Comparison of ENCODE assay signal across 8 mouse cellular contexts in genomic region chr10:59322271-59322670, GRCm38 (mm10). TPM values are rescaled to one million over a fixed set of nuclear protein-coding genes. Genes with fewer than 3 reads are reported as not detected.
DNase-seq lines count a peak whose midpoint lies in the region; ATAC-seq and TF ChIP-seq lines count a peak whose summit lies in the region.

No protein-coding gene starts in this region.

- peak overlapping the region; percentile 86 for H3K4me3 ChIP-seq in heart, embryonic 10.5 days
- peak overlapping the region; percentile 93 for H3K4me3 ChIP-seq in E14TG2a.4 (replicated peaks; ENCODE audit: low read length)
- no peak overlapping the region for H3K4me3 ChIP-seq in hindbrain, embryonic 11.5 days (ENCODE audit: low read depth, low read length)
- peak overlapping the region; percentile 88 for H3K4me3 ChIP-seq in midbrain, embryonic 10.5 days

- no peak for DNase-seq in heart, embryonic 10.5 days (ENCODE audit: low spot score)
- DNase-seq in heart, adult 9 months (ENCODE audit: low spot score in 2 of 2) = no peak
- DNase-seq in hindbrain, embryonic 11.5 days (ENCODE audit: low spot score) = peak; percentile 24
- DNase-seq in midbrain, embryonic 10.5 days (ENCODE audit: low spot score) = peak; percentile 20
- no peak for DNase-seq in gastrocnemius, postnatal 36 days
- DNase-seq in thymus, postnatal 14 days = no peak
- no peak for DNase-seq in adrenal gland, postnatal 4 days (ENCODE audit: low spot score in 2 of 2)

- no peak overlapping the region for H3K9ac ChIP-seq in hindbrain, embryonic 11.5 days (ENCODE audit: low read depth, low read length)

- peaks cover 26% of the 10 kb centered on the region for H3K4me1 ChIP-seq in heart, embryonic 10.5 days
- peaks cover 25% of the 10 kb centered on the region for H3K4me1 ChIP-seq in E14TG2a.4 (replicated peaks; ENCODE audit: low read depth, low read length)
- H3K4me1 ChIP-seq in hindbrain, embryonic 11.5 days (replicated peaks; ENCODE audit: control insufficient read depth, insufficient read depth, low read length) = no peaks in the 10 kb centered on the region
- H3K4me1 ChIP-seq in midbrain, embryonic 10.5 days = peaks cover 35% of the 10 kb centered on the region

- no peaks in the 10 kb centered on the region for H3K27me3 ChIP-seq in heart, embryonic 10.5 days (ENCODE audit: insufficient read depth, poor library complexity, severe bottlenecking)
- H3K27me3 ChIP-seq in E14TG2a.4 (ENCODE audit: insufficient read depth, low read length) = peaks cover 3% of the 10 kb centered on the region; the same call in 1 of the 2 replicates
- H3K27me3 ChIP-seq in hindbrain, embryonic 11.5 days (ENCODE audit: control insufficient read depth, insufficient read depth, low read length) = no peaks in the 10 kb centered on the region
- no peaks in the 10 kb centered on the region for H3K27me3 ChIP-seq in midbrain, embryonic 10.5 days (ENCODE audit: low read depth, poor library complexity, severe bottlenecking)

- peak overlapping the region; percentile 98 for H3K27ac ChIP-seq in heart, embryonic 10.5 days
- H3K27ac ChIP-seq in hindbrain, embryonic 11.5 days (ENCODE audit: low read depth, low read length) = peak overlapping the region; percentile 47
- peak overlapping the region; percentile 98 for H3K27ac ChIP-seq in midbrain, embryonic 10.5 days (replicated peaks)

- TF ChIP-seq CTCF in E14TG2a.4 (conservative IDR thresholded peaks at IDR 0.05; ENCODE audit: low read length) = no peak

- H3K4me2 ChIP-seq in hindbrain, embryonic 11.5 days (replicated peaks; ENCODE audit: low read depth, low read length) = no peak overlapping the region

- 51% methylated on average over 4 of the region's 4 CpGs for WGBS in heart, embryonic 10.5 days
- WGBS in hindbrain, embryonic 11.5 days = 59% methylated on average over 4 of the region's 4 CpGs
- WGBS in midbrain, embryonic 10.5 days = 59% methylated on average over 4 of the region's 4 CpGs

- 0 out of 2 replicates have a peak, but pooled peaks cover 3% of the 10 kb centered on the region for H3K36me3 ChIP-seq in heart, embryonic 10.5 days
- H3K36me3 ChIP-seq in E14TG2a.4 (ENCODE audit: insufficient read depth, low read length) = no peaks in the 10 kb centered on the region
- no peaks in the 10 kb centered on the region for H3K36me3 ChIP-seq in hindbrain, embryonic 11.5 days (ENCODE audit: control insufficient read depth, insufficient read depth, low read length)
- H3K36me3 ChIP-seq in midbrain, embryonic 10.5 days = no peaks in the 10 kb centered on the region

- H3K9me3 ChIP-seq in heart, embryonic 10.5 days = no peaks in the 10 kb centered on the region
- no peaks in the 10 kb centered on the region for H3K9me3 ChIP-seq in E14TG2a.4 (ENCODE audit: low read length)
- no peaks in the 10 kb centered on the region for H3K9me3 ChIP-seq in hindbrain, embryonic 11.5 days (ENCODE audit: control insufficient read depth, low read length)
- H3K9me3 ChIP-seq in midbrain, embryonic 10.5 days (replicated peaks) = no peaks in the 10 kb centered on the region

- intact Hi-C loops in gastrocnemius, postnatal 36 days (cut with DNase I) = no loop called here

- no peak for ATAC-seq in hindbrain, embryonic 11.5 days (ENCODE audit: low FRiP score)

RNA-seq across cellular contexts. Expression of gene P4ha1, which starts 0.8 kb away (rescaled TPM):
- 55.0 and 66.4 TPM in 2 replicates for polyA plus RNA-seq in heart, embryonic 10.5 days (2016; fragmentation: Nextera tagmentation; extraction: Ambion mirVana)
- 44.6 and 51.6 TPM in 2 replicates for polyA plus RNA-seq in hindbrain, embryonic 11.5 days (2014; fragmentation: Nextera tagmentation; extraction: Ambion mirVana)
- polyA plus RNA-seq in midbrain, embryonic 10.5 days (2016; fragmentation: Nextera tagmentation; extraction: Ambion mirVana) = 39.6 and 50.9 TPM in 2 replicates
- 10 to 100 TPM; 21.9 to 31.7 TPM for total RNA-seq in gastrocnemius, postnatal 36 days (2021)
- total RNA-seq in adrenal gland, postnatal 4 days (2021) = 10 to 100 TPM; 22.9 to 25.0 TPM

Comparison
In these comparisons a context has a peak if more than half of its experiments do, and no peak if none do; other contexts are left out.
1. DNase-seq: peak in hindbrain, embryonic 11.5 days (single experiment) and midbrain, embryonic 10.5 days (single experiment); none in heart, embryonic 10.5 days (single experiment), heart, adult 9 months (0 of 2), gastrocnemius, postnatal 36 days (0 of 2), thymus, postnatal 14 days (single experiment) and adrenal gland, postnatal 4 days (0 of 2).
2. H3K27ac ChIP-seq: peak in every context shown above with its lines; median percentile 98 in heart, embryonic 10.5 days; 98 in midbrain, embryonic 10.5 days; 47 in hindbrain, embryonic 11.5 days.